Mouse (Mus musculus) thymus, postnatal 14 days (tissue): ENCODE results near the gene Cyfip2.

ENCODE experiments used
- DNase-seq: peaks from one replicate; pipeline ENCODE4 v3.0.0; 2021

The Cyfip2 gene

GRCm38 (mm10) chr11:46177246-46178043 lies 135.2 kb downstream of the Cyfip2 start:
- DNase-seq: no peak

- no peak for DNase-seq
Observed at GRCm38 (mm10) chr11:46176155-46176554, 136.5 kb downstream of the Cyfip2 start.

GRCm38 (mm10) chr11:46172128-46172527 lies 140.5 kb downstream of the Cyfip2 start:
- DNase-seq: no peak

- DNase-seq: no peak
Observed at GRCm38 (mm10) chr11:46169908-46170307, 142.8 kb downstream of the Cyfip2 start.

GRCm38 (mm10) chr11:46168506-46168905 lies 144.2 kb downstream of the Cyfip2 start:
- DNase-seq: no peak

- peak; percentile 38 for DNase-seq
Observed at GRCm38 (mm10) chr11:46165866-46166585, 146.6 kb downstream of the Cyfip2 start, which contains the start of gene Nipal4. Nipal4 (minus strand) TSS chr11:46166508.

- DNase-seq: no peak
Observed at GRCm38 (mm10) chr11:46157462-46157861, 155.2 kb downstream of the Cyfip2 start.

- DNase-seq: no peak
Observed at GRCm38 (mm10) chr11:46156945-46157344, 155.7 kb downstream of the Cyfip2 start.

- no peak for DNase-seq
Observed at GRCm38 (mm10) chr11:46146619-46147018, 166.0 kb downstream of the Cyfip2 start.

GRCm38 (mm10) chr11:46145163-46145875 lies 167.3 kb downstream of the Cyfip2 start:
- DNase-seq: no peak
